1 mouse cellular context compared by ENCODE assay signal in genomic region chr6:125166051-125166751, GRCm38 (mm10).
TF ChIP-seq lines count a peak whose summit lies in the region.

Gene Gapdh (minus strand): TSS chr6:125166467.

TF ChIP-seq in MEL, 35 proteins besides CTCF, POLR2A, EP300 and RAD21 (continued from another document):
- no peak for TF ChIP-seq MYB (IDR thresholded peaks at IDR 0.05; ENCODE audit: low read depth, low read length)
- no peak for TF ChIP-seq MXI1 (IDR thresholded peaks at IDR 0.05; ENCODE audit: low read depth, low read length)
- TF ChIP-seq SIN3A (IDR thresholded peaks at IDR 0.05; ENCODE audit: low read length): peak; percentile 57; the same call in 1 of the 2 replicates
- no peak for TF ChIP-seq SMC3 (IDR thresholded peaks at IDR 0.05; ENCODE audit: low read depth, low read length)
- peak; percentile 23; the same call in 1 of the 2 replicates for TF ChIP-seq TBP (IDR thresholded peaks at IDR 0.05; ENCODE audit: low read depth, low read length)
- TF ChIP-seq UBTF (IDR thresholded peaks at IDR 0.05; ENCODE audit: borderline replicate concordance, insufficient read depth, low read depth, low read length): no peak
TF ChIP-seq in MEL: peak in this region for 8.
